Mouse (Mus musculus): Measurements from ENCODE around the gene Cyp2c55. TPM values are rescaled to one million over a fixed set of nuclear protein-coding genes. Genes with fewer than 3 reads are reported as not detected.

The Cyp2c55 gene
- not detected for polyA plus RNA-seq (2014; fragmentation: Illumina TruSeq; extraction: RNeasy Lipid Tissue Mini Kit (QIAGEN cat#74804); ENCODE audit: low read depth, low replicate concordance)

GRCm38 (mm10) chr19:39006715-39007114 is at the start of gene Cyp2c55:
Gene Cyp2c55 (plus strand): TSS chr19:39007019.

GRCm38 (mm10) chr19:39060719-39061118 is 53.9 kb downstream of the Cyp2c55 start, which contains the start of gene Cyp2c65:
Gene Cyp2c65 (plus strand): TSS chr19:39061015.

Other genes starting within 250 kb of the Cyp2c55 start
- 7.2 TPM for gene Noc3l, start 187.8 kb upstream of the Cyp2c55 start, polyA plus RNA-seq (2014; fragmentation: Illumina TruSeq; extraction: RNeasy Lipid Tissue Mini Kit (QIAGEN cat#74804); ENCODE audit: low read depth, low replicate concordance)
- 5.4 TPM for gene Tbc1d12, start 170.4 kb upstream of the Cyp2c55 start, polyA plus RNA-seq (2014; fragmentation: Illumina TruSeq; extraction: RNeasy Lipid Tissue Mini Kit (QIAGEN cat#74804); ENCODE audit: low read depth, low replicate concordance)
- 0.73 TPM for gene Hells, start 76.1 kb upstream of the Cyp2c55 start, polyA plus RNA-seq (2014; fragmentation: Illumina TruSeq; extraction: RNeasy Lipid Tissue Mini Kit (QIAGEN cat#74804); ENCODE audit: low read depth, low replicate concordance)
- gene Cyp2c65, start 54.0 kb downstream of the Cyp2c55 start, polyA plus RNA-seq (2014; fragmentation: Illumina TruSeq; extraction: RNeasy Lipid Tissue Mini Kit (QIAGEN cat#74804); ENCODE audit: low read depth, low replicate concordance), result not detected
- not detected for gene Cyp2c66, start 106.9 kb downstream of the Cyp2c55 start, polyA plus RNA-seq (2014; fragmentation: Illumina TruSeq; extraction: RNeasy Lipid Tissue Mini Kit (QIAGEN cat#74804); ENCODE audit: low read depth, low replicate concordance)